Mouse (Mus musculus) cortical plate, adult 2 months (tissue): Measurements from ENCODE around the gene Peli2.

Experiments
- CTCF ChIP-seq: fragments of 200-500 bp; IDR thresholded peaks from 2 replicates; pipeline ENCODE4 v1.5.1; 2011; ENCODE audit warnings: mild to moderate bottlenecking, control low read depth, low read length; ENCODE audit not compliant: insufficient read depth; ENCODE audit errors: extremely low read depth
- POLR2A ChIP-seq: fragments of 200-500 bp; IDR thresholded peaks from 2 replicates; pipeline ENCODE4 v1.6.1; 2011; ENCODE audit warnings: mild to moderate bottlenecking, low read length, control low read depth; ENCODE audit not compliant: insufficient read depth; ENCODE audit errors: extremely low read depth

- no peak for TF ChIP-seq CTCF
- no peak for TF ChIP-seq POLR2A
Measured at GRCm38 (mm10) chr14:48134344-48134743, 13.7 kb downstream of the Peli2 start.
